Mouse (Mus musculus) spleen, embryonic (tissue): ENCODE data around the gene Atr.

Source experiments
- CTCF ChIA-PET: fragments of 350-600 bp; sonication (Branson Sonifier 250); formaldehyde crosslinking; loops from one replicate; lab custom pipeline; 2022; lab: Charles Lee

Gene Atr

GRCm38 (mm10) chr9:95857414-95858026 lies at the start of gene Atr:
Gene Atr (plus strand): TSS chr9:95857597.
- CTCF ChIA-PET, result no interaction called here

- CTCF ChIA-PET, result no interaction called here
Observed at GRCm38 (mm10) chr9:95809596-95809995, 47.8 kb upstream of the Atr start.

- CTCF ChIA-PET, result no interaction called here
Observed at GRCm38 (mm10) chr9:95811817-95812216, 45.6 kb upstream of the Atr start.

GRCm38 (mm10) chr9:95813721-95814531 lies 43.5 kb upstream of the Atr start:
- CTCF ChIA-PET, result no interaction called here

- CTCF ChIA-PET, result no interaction called here
Observed at GRCm38 (mm10) chr9:95815015-95815673, 42.3 kb upstream of the Atr start.

GRCm38 (mm10) chr9:95815706-95816105 lies 41.7 kb upstream of the Atr start:
- CTCF ChIA-PET, result no interaction called here

- CTCF ChIA-PET, result no interaction called here
Observed at GRCm38 (mm10) chr9:95822531-95822930, 34.9 kb upstream of the Atr start.

GRCm38 (mm10) chr9:95827565-95827964 lies 29.8 kb upstream of the Atr start:
- CTCF ChIA-PET, result no interaction called here

- CTCF ChIA-PET, result no interaction called here
Observed at GRCm38 (mm10) chr9:95832758-95833157, 24.6 kb upstream of the Atr start.

GRCm38 (mm10) chr9:95834799-95835198 lies 22.6 kb upstream of the Atr start:
- CTCF ChIA-PET, result no interaction called here

- CTCF ChIA-PET, result no interaction called here
Observed at GRCm38 (mm10) chr9:95835741-95836140, 21.7 kb upstream of the Atr start.

GRCm38 (mm10) chr9:95839424-95839823 lies 18.0 kb upstream of the Atr start:
- CTCF ChIA-PET, result no interaction called here

GRCm38 (mm10) chr9:95844825-95845460 lies 12.5 kb upstream of the Atr start, which contains the start of gene Pls1:
Gene Pls1 (minus strand): TSS chr9:95845311.
- CTCF ChIA-PET, result interaction anchor here (1.0 kb wide), 1 partner anchor 9 kb away, joined by 3 read pairs; no protein-coding TSS in a partner anchor

GRCm38 (mm10) chr9:95845711-95846110 lies 11.7 kb upstream of the Atr start:
- CTCF ChIA-PET, result interaction anchor here (1.0 kb wide), 1 partner anchor 9 kb away, joined by 3 read pairs; no protein-coding TSS in a partner anchor

GRCm38 (mm10) chr9:95851671-95852070 lies 5.7 kb upstream of the Atr start:
- CTCF ChIA-PET, result interaction anchor here (0.7 kb wide), 1 partner anchor 155 kb away, joined by 3 read pairs; no protein-coding TSS in a partner anchor

- CTCF ChIA-PET, result no interaction called here
Observed at GRCm38 (mm10) chr9:95852896-95853295, 4.5 kb upstream of the Atr start.

GRCm38 (mm10) chr9:95854891-95855290 lies 2.5 kb upstream of the Atr start:
- CTCF ChIA-PET, result interaction anchor here (0.6 to 1.5 kb wide), 2 partner anchors 10 to 11 kb away, joined by 3 to 4 read pairs; partner anchors contain the start of gene Pls1

GRCm38 (mm10) chr9:95856004-95856403 lies 1.4 kb upstream of the Atr start:
- CTCF ChIA-PET, result no interaction called here

GRCm38 (mm10) chr9:95858027-95858570 lies 702 bp downstream of the Atr start:
- CTCF ChIA-PET, result interaction anchor here (0.6 kb wide), 1 partner anchor 33 kb away, joined by 3 read pairs; no protein-coding TSS in a partner anchor

- CTCF ChIA-PET, result interaction anchor here (0.7 kb wide), 1 partner anchor 1086 kb away, joined by 4 read pairs; no protein-coding TSS in a partner anchor
Observed at GRCm38 (mm10) chr9:95878246-95878645, 20.8 kb downstream of the Atr start.

GRCm38 (mm10) chr9:95882751-95883150 lies 25.4 kb downstream of the Atr start:
- CTCF ChIA-PET, result no interaction called here
